Mouse (Mus musculus): Measurements from ENCODE around the gene Kat8.
"Not testable (repeated sequence)": the region's sequence is repeated elsewhere in the genome, so short reads cannot be mapped to it uniquely, and the experiment has no call there.

Kat8 gene

DNA sequence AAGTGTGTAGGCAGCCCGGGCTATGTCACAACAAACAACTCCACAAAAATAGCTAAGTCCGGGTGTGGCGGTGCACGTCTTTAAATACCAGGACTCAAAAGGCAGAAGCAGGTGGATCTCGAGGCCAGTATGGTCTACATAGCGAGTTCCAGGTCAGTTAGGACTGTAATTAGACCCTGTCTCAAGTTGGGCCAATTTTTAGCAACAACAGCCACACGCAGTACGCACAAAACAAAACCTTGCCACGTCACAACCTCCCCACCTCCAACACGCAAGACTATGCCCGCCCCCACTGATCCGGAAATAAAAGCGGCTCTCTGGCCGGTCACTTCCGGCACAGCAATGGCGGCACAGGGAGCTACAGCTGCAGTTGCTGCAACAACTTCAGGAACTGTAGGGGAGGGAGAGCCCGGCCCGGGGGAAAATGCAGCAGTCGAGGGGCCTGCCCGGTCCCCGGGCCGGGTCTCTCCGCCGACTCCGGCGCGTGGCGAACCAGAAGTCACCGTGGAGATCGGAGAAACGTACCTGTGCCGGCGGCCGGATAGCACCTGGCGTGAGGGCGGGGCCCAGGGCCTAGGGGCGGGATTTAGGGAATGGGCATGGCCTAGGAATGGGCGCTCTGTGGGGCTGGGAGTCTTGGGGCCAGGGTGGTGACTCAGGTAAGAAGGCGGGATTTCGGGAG is at the start of gene Kat8:
Gene Kat8 (plus strand): TSS at position 327 of the 682 bp plus-strand sequence.
- DNase-seq (ENCODE audit: low spot score in 2 of 2) = peak; percentile 80 to 81

DNA sequence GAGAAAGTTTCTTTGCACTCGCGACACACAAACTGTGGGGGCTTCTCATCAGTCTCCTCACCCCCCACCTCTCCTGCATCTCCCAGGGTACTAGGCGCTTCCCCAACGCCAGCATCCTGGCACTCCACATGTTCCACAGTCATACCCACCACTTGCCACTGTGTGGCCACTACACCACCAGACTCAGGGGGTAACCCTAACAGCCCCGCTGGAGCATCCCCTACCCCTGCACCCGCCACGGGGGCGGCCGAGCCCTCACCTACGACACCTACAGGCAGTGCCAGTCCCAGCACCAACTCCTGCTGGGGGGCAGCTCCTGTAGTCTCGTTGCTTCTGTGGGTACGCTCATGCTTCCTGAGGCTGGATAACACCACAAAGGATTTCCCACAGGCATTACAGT is 45.9 kb upstream of the Kat8 start:
- DNase-seq (ENCODE audit: low spot score in 2 of 2) = no peak

DNA sequence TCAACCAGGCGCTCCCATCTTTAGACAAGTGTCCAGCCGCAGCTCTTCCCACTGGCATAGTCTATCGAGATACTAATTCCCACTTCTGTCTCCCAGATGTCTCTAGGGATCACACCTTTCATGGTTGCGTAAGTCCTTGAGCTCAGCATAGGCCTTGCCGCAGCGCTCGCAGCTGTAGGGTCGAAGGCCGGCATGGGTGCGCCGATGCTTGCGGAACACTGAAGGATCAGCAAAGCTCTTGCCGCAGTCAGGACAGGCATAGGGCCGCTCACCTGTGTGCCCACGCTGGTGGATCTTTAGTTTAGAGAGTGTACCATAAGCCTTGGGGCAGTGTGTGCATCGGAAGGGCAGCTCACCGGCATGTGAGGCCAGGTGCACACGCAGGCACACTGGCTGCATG is 44.7 kb upstream of the Kat8 start:
- no peak for DNase-seq (ENCODE audit: low spot score in 2 of 2)

DNA sequence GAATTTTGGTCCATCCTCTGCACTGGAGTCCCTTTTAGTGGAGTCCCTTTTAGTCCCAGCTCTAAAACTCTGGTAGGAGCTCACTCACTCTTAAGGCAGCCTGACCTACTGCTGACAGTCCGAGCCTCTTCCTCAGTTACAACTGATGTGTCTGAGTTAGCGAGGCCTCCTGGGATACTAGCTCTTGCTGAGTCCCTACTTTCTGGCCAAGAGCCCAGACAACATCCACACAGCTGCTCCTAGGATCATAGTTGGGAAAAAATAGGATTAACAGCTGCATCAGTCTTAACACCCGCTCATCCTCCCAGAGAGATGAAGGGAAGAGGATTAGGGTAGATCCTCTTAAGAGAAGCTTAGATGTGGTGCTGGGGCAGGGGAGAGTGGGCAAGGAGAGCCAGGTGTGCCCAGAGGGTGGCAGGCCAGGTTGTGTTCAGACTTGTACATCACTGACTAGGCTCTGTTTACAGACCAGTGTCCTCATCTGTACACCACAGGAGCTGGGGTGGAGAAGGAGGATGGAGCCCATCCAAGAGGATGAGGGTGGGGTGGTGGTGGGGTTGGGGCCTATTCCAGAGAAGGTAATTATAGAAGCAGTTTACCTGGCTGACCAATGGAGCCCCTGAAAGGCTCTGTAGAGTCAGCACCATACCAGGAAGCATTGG is 43.0 kb upstream of the Kat8 start:
- peak in 1 of 2 experiments; percentile 61 for DNase-seq (ENCODE audit: low spot score in 2 of 2)

DNA sequence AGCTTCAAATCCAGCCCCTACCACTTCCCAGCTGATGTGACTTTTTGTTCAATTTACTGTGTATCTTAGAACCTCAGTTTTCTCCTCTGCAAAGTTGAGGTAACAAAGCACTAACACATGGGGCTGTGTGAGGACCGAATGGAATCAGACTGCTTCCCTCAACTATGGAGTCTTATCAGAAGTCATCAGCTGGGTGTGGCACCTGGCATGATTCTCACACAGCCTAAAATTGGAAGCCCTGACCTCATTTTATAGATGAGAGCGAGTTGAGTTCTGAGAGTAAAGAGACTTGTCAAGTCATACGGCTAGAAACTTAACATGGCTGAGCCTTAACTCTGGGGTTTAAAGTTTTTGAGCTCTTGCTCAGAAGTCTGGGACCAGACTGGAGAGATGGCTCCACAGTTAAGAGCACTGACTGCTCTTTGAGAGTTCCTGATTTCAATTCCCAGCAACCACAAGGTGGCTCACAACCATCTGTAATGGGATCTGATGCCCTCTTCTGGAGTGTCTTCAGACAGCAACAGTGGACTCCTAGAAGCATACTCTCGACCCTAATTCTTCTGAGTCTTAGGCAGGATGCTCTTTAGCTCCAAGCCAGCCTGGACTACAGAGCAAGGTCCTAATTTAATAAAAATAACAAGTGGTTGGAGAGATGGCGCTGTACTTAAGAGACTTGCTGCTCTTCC is 42.0 kb upstream of the Kat8 start:
- DNase-seq (ENCODE audit: low spot score in 2 of 2) = no peak

DNA sequence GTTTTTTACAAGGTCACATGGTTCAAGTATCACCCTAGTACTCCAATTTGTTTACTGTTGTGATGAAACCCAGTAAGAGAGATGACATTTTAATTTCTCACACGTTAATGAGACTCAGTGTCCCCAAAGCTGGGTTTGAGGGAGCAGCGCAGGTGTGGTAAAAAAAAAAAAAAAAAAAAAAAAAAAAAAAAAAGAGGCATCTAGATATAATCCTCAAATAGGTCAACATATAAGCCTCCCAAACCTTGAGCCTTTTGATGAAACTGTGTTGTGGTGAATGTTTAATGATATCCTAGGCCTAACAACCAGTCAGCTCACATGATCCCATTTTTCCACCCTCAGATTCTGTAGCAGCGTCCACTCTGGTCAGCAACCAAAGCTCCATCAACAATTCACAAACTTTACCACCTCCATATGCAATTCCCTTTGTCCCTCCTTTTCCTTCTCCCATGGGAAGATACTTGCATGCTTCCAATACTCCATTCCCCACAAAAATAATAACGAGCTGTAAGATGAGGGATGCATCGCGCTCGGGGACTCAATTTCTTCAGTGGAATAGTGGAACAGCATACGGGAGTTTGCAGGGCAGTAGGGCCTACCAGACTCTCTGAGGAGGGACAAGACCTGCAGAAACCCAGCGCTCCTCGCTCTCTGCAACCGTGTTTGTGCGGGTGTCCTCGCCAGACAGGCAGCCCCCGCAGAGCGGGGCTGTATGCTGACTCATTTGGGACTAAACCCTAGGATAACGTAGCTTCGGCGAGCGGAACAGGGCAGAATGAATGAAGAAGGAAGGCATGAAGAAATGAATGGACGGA is 37.3 kb upstream of the Kat8 start:
- DNase-seq (ENCODE audit: low spot score in 2 of 2) = no peak

DNA sequence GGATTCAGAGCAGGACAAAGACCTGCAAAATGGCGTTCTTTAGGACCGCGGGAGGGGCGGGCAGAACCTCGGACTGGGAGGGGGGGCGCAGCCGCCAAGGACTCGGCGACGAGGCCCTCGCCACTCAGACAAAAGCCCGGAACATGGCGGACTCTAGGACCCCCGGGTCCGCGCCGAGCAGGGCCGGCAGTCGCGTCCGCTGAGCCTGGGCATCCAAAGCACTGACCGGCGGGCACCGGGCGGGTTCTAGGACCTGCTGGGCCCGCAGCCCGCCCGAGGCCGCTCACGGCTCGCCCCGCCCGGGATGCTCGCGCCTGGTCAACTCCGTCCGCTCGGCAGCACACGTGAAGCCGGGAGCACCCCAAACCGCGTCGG is 36.7 kb upstream of the Kat8 start:
- DNase-seq (ENCODE audit: low spot score in 2 of 2) = peak; percentile 94 to 95

DNA sequence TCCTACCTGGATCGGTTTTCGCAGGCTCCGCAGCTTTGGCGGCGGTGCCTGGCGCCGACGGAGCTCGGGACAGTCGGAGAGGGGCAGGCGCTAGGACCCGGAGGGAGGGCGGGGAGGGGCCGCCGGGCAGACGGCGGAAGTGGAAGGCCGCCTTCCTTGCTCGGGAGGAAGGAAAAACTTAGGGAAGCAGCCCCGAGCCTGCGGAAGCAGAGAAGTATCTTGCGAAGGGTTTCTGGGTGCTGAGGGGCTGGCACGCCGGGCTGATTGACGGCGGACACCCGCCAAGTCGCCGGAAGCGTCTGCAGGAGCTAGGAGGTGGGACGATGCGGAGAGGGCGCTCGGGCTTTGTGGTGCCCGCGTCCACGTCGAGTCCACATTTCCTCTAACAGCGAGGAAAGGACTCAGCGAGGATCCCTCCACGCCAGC is 36.3 kb upstream of the Kat8 start, which contains the start of gene Zfp646:
Gene Zfp646 (plus strand): TSS at position 181 of the 426 bp plus-strand sequence.
- peak; percentile 56 to 68 for DNase-seq (ENCODE audit: low spot score in 2 of 2)

DNA sequence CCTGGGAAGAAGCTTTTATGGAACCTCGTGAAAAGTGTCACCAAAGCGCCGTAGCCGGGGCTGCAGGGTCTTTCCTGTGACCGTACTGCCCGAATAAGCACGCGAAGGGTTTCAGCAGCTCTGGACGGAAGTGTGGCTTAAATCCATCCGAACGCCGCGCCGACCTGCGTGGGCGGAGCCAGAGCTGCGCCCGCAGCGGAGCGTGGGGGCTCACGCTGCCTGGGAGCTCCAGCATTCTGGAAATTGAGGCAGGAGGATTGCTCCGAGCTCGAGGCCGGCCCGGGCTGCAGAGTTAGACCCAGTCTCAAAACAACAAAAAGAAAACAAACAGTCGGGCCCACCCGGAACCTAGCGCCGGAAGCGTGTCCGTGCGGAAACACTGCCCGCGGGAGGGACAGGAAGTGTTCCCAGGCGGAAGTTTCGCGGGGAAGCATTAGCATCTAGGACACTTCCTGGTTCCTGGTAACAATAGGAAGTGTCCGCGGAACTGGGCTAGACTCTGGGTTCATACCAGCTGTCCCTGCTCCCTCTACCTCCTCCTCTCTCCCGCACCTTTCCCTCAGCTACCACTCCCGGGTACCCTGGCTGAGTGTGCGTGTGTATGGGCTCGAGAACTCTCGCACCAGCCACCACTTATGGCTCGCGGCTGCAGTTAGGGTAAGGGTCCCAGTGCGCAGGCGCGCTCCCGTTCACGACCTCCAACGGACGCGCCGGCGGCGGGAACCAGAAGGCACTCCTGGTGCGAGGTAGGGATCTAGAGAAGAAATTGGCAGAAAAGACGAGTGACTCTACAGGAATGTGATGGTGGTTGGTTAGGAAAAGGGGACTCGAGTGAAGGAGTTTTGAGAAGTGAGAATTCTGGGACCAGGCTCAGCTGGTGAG is 35.6 kb upstream of the Kat8 start, which contains the start of gene Zfp668:
Gene Zfp668 (minus strand): TSS at position 362 of the 882 bp plus-strand sequence.
- DNase-seq (ENCODE audit: low spot score in 2 of 2) = peak; percentile 84 to 87

DNA sequence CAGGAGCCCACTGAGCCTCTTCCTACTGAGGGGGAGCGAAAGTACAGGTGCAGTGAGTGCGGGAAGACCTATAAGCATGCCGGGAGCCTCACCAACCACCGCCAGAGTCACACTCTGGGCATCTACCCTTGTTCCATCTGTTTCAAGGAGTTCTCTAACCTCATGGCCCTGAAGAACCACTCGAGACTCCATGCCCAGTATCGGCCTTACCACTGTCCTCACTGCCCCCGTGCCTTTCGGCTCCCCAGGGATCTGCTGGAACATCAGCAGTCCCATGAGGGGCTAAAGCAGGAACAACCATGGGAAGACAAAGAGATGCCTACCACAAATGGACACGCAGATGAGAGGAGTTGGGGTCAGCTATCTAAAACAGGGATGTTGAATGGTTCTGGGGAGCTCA is 33.0 kb upstream of the Kat8 start:
- no peak for DNase-seq (ENCODE audit: low spot score in 2 of 2)

DNA sequence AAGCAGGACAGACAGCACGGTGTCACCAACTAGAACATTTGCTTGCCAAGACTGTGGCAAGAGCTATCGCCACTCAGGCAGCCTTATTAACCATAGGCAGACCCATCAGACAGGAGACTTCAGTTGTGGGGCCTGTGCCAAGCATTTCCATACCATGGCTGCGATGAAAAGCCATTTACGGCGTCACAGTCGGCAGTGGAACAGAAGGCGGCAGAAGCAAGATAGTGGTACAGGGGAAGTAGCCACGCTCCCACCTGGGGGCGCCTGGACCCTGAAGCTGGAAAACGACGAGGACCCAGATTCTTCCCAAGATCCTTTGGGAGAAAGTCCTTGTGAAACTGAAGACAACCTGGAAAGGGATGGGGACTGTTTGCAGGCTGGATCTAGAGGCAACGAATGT is 31.9 kb upstream of the Kat8 start:
- no peak for DNase-seq (ENCODE audit: low spot score in 2 of 2)

DNA sequence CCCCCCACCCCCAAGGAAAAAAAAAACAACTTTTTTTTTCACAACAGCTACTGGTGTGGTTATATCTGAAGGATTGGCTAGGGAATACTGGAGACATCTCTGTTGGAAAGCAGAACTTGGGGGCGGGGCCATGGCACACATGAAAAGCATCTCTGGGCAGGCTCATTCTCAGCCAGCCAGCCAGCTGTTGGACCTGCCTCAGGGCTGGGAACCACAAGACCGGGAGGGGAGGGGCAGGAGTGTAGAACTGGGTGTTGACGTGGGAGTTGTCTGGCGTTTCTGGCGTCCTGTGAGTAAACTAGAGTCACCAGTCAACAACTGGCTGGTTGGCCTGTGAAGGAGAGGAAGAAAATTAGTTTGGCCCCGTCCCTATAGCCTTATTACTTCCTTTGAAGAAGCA is 26.4 kb upstream of the Kat8 start:
- no peak for DNase-seq (ENCODE audit: low spot score in 2 of 2)

DNA sequence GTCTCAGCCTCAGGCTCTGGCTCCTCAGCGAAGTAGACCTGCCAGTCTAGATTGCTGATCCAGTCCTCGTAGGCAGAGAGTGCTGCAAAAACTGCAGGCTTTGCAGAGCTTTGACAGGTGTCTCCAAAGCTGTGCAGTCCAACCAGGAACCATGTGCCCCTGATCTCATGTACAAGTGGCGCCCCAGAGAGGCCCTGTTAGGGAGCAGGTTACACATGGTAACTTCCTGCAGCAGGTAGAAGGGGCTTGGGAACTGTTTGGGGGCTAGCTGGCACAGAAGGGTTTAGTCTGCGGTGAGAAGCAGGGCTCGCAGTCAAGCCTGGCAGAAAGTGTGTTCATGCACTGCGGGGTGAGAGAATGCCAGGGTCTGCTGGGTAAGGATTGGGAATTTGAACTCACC is 25.8 kb upstream of the Kat8 start:
- no peak for DNase-seq (ENCODE audit: low spot score in 2 of 2)

DNA sequence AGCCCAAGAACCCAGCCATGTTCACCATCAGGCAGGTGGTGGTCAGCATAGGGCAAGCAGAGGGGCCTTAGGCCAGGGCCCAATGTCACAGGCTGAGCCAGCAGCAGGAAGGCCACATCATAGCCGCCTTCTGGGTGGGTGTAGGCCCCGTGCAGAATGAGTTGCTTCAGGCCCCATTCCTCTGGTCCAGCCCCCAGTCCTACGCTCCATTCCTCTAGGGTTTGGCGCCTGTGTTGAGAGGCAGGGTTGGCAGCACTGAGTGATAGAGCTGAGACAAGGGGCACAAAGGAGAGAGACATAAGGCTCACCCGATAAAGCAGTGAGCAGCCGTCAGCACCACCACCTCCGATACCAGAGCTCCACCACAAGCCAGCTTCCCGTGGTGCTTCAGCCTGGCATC is 25.1 kb upstream of the Kat8 start:
- no peak for DNase-seq (ENCODE audit: low spot score in 2 of 2)

DNA sequence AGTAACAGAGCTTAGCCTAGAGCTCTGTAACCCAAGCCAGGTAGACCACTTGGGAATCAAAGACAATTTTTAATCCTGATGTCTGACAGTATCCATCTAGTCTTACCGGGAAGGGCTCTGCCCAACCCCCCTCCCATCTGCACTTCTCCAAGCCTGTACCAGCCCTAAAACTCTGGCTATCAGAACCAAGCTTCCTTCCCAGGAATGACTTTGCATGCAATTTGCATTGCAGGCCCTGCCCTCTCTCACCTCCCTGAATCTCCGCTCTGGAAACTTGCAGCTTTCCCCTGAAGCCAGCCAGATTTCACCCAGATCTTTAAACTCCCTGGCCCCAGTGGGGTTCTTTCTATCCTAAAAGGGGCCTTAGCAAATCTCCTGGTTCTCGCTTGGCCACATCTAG is 24.5 kb upstream of the Kat8 start:
- no peak for DNase-seq (ENCODE audit: low spot score in 2 of 2)

DNA sequence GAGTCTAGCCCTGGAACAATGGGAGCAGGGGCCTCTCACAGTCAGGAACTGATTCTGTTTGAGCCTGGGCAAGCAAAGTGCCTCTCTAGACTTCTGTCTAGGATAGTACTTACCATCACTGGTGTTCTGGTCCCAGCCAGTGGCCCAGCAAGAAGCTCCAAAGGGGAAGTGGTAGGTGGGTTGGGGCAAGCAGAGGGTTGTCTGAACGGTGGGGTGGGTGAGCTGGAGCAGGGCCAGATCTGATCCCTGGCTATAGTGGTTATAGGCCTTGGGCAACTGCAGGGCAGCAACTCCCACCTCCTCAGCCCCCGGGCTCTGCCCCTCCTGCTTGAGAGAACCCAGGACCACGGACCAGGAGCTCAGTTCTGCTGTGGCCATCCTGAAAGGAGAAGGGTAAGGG is 23.5 kb upstream of the Kat8 start:
- no peak for DNase-seq (ENCODE audit: low spot score in 2 of 2)

DNA sequence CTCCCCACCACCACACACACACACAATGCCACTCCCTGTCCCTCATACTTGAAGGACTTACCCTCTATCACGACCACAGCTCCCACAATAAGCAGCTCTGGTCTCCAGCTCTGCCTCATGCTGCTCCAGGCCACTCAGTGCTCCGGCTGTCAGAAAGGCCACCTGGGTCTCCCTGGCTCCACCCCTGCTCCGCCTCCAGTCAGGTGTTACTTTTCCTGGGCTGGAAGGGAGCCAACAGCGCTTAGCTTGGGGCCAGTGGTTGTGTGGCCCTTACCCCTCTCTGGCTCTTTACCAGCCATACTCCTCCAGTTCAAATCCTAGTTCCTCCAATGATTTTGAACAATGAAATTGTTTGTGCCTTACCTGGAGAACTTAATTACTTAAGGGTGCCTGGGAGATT is 21.5 kb upstream of the Kat8 start, which contains the start of gene Prss53:
Gene Prss53 (minus strand): TSS at position 173 of the 400 bp plus-strand sequence.
- DNase-seq (ENCODE audit: low spot score in 2 of 2) = no peak

DNA sequence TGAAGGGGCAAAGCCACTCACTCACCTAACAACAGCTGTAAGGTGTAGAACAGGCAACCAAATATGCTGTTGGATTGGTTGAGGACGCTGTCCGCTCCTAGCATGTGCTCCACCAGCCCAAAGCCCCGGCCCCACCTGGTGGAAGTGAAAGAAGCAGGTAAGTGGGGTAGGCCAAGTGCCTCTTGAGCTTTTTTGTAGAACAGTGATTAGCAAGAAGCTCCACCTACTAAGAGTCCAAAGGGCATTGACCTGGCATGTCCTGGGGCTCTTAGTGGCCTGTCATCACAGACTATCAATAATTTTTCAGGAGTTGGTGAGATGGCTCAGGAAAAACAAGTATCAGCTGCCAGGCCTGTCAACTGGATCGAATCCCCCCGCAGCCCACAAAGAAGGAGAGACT is 17.8 kb upstream of the Kat8 start:
- no peak for DNase-seq (ENCODE audit: low spot score in 2 of 2)

DNA sequence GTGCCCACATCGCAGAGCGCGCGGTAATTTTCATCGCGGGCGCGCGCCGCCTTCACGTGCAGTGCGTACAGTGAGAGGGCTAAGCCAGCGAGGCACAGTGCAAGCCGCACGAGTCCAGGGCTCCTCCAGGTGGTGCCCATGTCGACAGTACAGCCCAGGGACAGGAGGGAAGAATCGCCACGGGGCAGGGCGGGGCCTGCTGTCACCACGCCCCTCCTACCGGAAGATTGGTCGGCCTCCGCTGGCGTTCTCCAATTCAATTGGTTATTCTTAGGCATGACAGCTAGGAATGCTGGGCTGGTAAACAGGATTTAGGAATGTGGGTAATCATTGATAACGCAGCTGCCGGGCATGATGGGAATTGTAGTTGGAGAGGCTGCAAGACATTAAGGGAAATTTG is 16.9 kb upstream of the Kat8 start, which contains the start of the genes Gm21974 and Vkorc1:
Gene Gm21974 (minus strand): TSS at position 13 of the 400 bp plus-strand sequence.
Gene Vkorc1 (minus strand): TSS at position 176 of the 400 bp plus-strand sequence.
- DNase-seq (ENCODE audit: low spot score in 2 of 2) = peak; percentile 95 to 96

DNA sequence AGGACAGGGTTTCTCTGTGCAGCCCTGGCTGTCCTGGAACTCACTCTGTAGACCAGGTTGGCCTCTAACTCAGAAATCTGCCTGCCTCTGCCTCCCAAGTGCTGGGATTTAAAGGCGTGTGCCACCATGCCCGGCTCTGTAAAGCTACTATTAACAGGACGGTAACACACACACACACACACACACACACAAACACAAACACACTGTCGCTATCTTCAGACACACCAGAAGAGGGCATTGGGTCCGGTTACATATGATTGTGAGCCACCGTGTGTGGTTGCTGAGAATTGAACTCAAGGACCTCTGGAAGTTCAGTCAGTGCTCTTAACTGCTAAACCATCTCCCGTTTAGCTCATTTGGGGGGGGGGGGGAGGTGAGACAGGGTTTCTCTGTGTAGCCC is 16.4 kb upstream of the Kat8 start:
- not testable (repeated sequence) for DNase-seq (ENCODE audit: low spot score in 2 of 2)

DNA sequence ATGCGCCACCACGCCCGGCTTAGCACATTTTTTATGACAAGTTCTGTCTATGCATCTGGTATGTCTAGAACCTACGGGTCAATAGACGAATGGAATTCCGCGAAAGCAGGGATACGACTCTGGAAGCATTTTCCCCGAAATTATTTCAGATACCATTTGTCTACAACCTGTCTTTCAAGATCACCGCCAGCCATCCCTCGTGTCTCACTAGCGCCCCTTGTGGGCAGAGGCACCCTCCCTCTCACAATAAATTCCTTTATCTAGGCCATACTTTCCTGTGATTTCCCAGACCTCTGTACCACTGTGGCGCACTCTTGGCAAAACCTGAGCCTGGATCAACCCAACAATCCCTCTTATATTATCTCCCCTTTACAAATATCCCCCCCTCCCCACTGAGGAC is 15.9 kb upstream of the Kat8 start:
- no peak for DNase-seq (ENCODE audit: low spot score in 2 of 2)
